Mouse (Mus musculus): ENCODE measurements around the gene Aip. TPM values are rescaled to one million over a fixed set of nuclear protein-coding genes. Genes with fewer than 3 reads are reported as not detected.
"Not testable (repeated sequence)": the region's sequence is repeated elsewhere in the genome, so short reads cannot be mapped to it uniquely, and the experiment has no call there.

The Aip gene
- polyA plus RNA-seq, 1 experiment from 2014 or later, result 83.2 TPM

- ATAC-seq (replicated peaks; ENCODE audit: low FRiP score, low read depth) (no peak), DNase-seq (ENCODE audit: low spot score) (no peak)
- Histone ChIP-seq H3K27ac (no peak overlapping the region), H3K9me3 (replicated peaks; ENCODE audit: low read length) (no peaks in the 10 kb centered on the region), H3K27me3 (ENCODE audit: insufficient read depth, low read length) (no peaks in the 10 kb centered on the region), H3K4me1 (replicated peaks; ENCODE audit: insufficient read depth, low read length) (peaks cover 3% of the 10 kb centered on the region; the same call in 1 of the 2 replicates), H3K4me2 (ENCODE audit: low read length) (no peak overlapping the region), H3K9ac (ENCODE audit: low read depth, low read length) (no peak overlapping the region), H3K36me3 (ENCODE audit: insufficient read depth, low read length) (no peaks in the 10 kb centered on the region), H3K4me3 (replicated peaks; ENCODE audit: low read depth, low read length) (no peak overlapping the region)
- WGBS, result 93% methylated on average over 1 of the region's 1 CpGs
- TF ChIP-seq CTCF (IDR thresholded peaks at IDR 0.05; ENCODE audit: low read depth), result no peak
These were observed 50.1 kb downstream of the Aip start for GRCm38 (mm10) chr19:4075531-4075930.

DNA sequence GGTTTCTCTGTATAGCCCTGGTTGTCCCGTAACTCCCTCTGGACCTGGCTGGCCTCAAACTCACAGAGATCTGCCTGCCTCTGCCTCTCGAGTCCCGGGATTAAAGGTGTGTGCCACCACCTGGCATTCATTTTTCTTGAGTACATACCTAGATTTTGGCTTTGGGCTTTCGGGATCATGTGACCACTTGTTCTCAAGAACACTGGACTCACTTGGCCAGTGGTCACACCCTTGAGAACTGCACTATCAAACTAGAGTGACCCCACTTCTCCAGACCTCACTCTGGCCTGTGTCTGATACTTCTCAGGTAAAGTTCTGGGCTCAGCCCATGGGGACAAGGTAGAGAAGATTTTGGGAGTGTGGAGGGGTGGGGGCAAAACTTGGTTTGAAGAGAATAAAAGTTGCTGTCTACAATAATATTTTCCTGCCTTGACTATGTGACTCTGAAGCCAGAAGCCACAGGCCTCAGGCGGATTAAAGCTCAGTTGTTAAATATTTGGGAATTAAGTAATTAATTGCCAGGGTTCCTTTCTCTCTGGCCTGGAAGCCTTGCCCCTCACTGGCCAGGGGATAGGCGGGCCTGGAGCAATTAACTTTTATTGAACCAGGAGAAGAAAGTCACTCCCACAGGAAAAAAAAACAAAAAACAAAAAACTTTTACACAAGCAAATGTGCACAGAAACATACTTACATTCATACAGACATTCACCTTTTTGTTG lies 52.8 kb downstream of the Aip start:
- H3K36me3 ChIP-seq (ENCODE audit: insufficient read depth, low read length), result no peaks in the 10 kb centered on the region
- no peak for TF ChIP-seq CTCF (IDR thresholded peaks at IDR 0.05; ENCODE audit: low read depth)
- no peak for ATAC-seq (replicated peaks; ENCODE audit: low FRiP score, low read depth)
- no peak overlapping the region for H3K27ac ChIP-seq
- no peaks in the 10 kb centered on the region for H3K27me3 ChIP-seq (ENCODE audit: insufficient read depth, low read length)
- H3K9ac ChIP-seq (ENCODE audit: low read depth, low read length), result no peak overlapping the region
- H3K4me2 ChIP-seq (ENCODE audit: low read length), result no peak overlapping the region
- H3K4me1 ChIP-seq (replicated peaks; ENCODE audit: insufficient read depth, low read length), result peaks cover 3% of the 10 kb centered on the region; the same call in 1 of the 2 replicates
- no peak for DNase-seq (ENCODE audit: low spot score)
- 68% methylated on average over 6 of the region's 6 CpGs for WGBS
- no peak overlapping the region for H3K4me3 ChIP-seq (replicated peaks; ENCODE audit: low read depth, low read length)
- H3K9me3 ChIP-seq (replicated peaks; ENCODE audit: low read length), result no peaks in the 10 kb centered on the region

DNA sequence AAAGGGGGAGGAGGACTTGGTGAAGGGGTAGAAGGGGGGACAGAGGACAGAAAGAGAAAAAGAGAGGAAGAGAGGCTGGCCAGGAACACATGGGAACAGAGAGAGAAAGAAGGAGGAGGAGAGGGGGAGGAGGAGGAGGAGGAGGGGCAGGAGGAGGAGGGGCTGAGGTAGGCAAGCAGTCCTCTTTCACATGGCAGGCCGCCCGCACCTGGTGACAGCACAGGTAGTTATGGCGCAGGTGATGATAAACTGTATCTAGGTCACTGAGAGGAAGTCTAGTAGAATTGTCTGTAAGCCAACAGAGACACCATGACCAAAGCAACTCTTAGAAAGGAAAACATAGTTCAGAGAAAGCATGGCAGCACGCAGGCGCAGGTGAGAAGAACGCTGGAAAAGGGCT lies 54.3 kb downstream of the Aip start:
- Histone ChIP-seq H3K27me3 (ENCODE audit: insufficient read depth, low read length) (no peaks in the 10 kb centered on the region), H3K9me3 (replicated peaks; ENCODE audit: low read length) (no peaks in the 10 kb centered on the region), H3K36me3 (ENCODE audit: insufficient read depth, low read length) (no peaks in the 10 kb centered on the region), H3K4me3 (replicated peaks; ENCODE audit: low read depth, low read length) (no peak overlapping the region), H3K27ac (no peak overlapping the region), H3K4me1 (replicated peaks; ENCODE audit: insufficient read depth, low read length) (peaks cover 3% of the 10 kb centered on the region; the same call in 1 of the 2 replicates), H3K9ac (ENCODE audit: low read depth, low read length) (no peak overlapping the region), H3K4me2 (ENCODE audit: low read length) (no peak overlapping the region)
- no peak for ATAC-seq (replicated peaks; ENCODE audit: low FRiP score, low read depth)
- WGBS, result 93% methylated on average over 6 of the region's 6 CpGs
- no peak for TF ChIP-seq CTCF (IDR thresholded peaks at IDR 0.05; ENCODE audit: low read depth)
- DNase-seq (ENCODE audit: low spot score), result no peak

DNA sequence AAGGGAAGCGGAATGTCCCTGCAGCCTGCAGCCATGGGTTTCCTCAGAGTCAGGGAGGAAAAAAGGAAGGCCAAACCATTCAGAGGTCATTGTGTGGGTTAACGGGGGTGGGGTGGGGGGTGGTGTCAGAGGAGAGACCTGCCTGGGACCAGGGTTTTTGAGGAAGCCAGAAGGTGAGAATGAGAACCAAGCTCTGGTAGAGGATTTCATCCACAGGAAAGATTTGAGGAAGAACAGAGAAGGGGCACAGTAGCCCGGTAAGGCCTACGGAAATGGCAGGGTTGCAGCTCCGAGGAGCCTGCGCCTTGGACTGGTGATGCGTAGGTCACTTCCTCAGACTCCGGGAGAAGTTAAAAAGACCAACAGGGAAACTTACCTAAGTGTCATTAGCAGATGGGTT lies 54.9 kb downstream of the Aip start:
- Histone ChIP-seq H3K4me3 (replicated peaks; ENCODE audit: low read depth, low read length) (no peak overlapping the region), H3K4me1 (replicated peaks; ENCODE audit: insufficient read depth, low read length) (peaks cover 3% of the 10 kb centered on the region; the same call in 1 of the 2 replicates), H3K27ac (no peak overlapping the region), H3K27me3 (ENCODE audit: insufficient read depth, low read length) (no peaks in the 10 kb centered on the region), H3K36me3 (ENCODE audit: insufficient read depth, low read length) (no peaks in the 10 kb centered on the region), H3K9me3 (replicated peaks; ENCODE audit: low read length) (no peaks in the 10 kb centered on the region), H3K9ac (ENCODE audit: low read depth, low read length) (no peak overlapping the region), H3K4me2 (ENCODE audit: low read length) (no peak overlapping the region)
- no peak for ATAC-seq (replicated peaks; ENCODE audit: low FRiP score, low read depth)
- TF ChIP-seq CTCF (IDR thresholded peaks at IDR 0.05; ENCODE audit: low read depth), result no peak
- DNase-seq (ENCODE audit: low spot score), result no peak
- 82% methylated on average over 8 of the region's 8 CpGs for WGBS

DNA sequence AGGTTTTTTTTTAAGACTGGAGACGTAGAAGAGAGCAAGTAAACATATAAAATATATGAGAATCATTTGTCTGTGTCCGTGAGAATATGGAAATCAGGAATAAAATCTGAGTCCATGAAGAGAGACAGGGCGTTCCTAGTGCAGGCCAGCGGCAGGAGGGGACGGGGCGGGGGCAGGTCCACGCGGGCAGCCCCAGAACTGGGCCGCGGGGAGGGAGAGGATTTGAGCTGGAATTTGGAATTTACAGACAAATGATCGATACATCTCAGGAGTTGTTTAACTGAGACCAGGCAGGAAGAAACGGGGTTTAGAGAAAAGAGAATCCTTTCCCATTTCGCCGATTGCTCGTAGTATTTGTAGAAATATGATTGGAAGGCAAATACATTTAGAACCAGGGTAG lies 55.3 kb downstream of the Aip start:
- Histone ChIP-seq H3K27me3 (ENCODE audit: insufficient read depth, low read length) (no peaks in the 10 kb centered on the region), H3K4me1 (replicated peaks; ENCODE audit: insufficient read depth, low read length) (peaks cover 3% of the 10 kb centered on the region; the same call in 1 of the 2 replicates), H3K36me3 (ENCODE audit: insufficient read depth, low read length) (no peaks in the 10 kb centered on the region), H3K9ac (ENCODE audit: low read depth, low read length) (no peak overlapping the region), H3K4me3 (replicated peaks; ENCODE audit: low read depth, low read length) (no peak overlapping the region), H3K9me3 (replicated peaks; ENCODE audit: low read length) (no peaks in the 10 kb centered on the region), H3K4me2 (ENCODE audit: low read length) (no peak overlapping the region), H3K27ac (no peak overlapping the region)
- DNase-seq (ENCODE audit: low spot score), result no peak
- no peak for ATAC-seq (replicated peaks; ENCODE audit: low FRiP score, low read depth)
- no peak for TF ChIP-seq CTCF (IDR thresholded peaks at IDR 0.05; ENCODE audit: low read depth)
- WGBS, result 80% methylated on average over 15 of the region's 15 CpGs

DNA sequence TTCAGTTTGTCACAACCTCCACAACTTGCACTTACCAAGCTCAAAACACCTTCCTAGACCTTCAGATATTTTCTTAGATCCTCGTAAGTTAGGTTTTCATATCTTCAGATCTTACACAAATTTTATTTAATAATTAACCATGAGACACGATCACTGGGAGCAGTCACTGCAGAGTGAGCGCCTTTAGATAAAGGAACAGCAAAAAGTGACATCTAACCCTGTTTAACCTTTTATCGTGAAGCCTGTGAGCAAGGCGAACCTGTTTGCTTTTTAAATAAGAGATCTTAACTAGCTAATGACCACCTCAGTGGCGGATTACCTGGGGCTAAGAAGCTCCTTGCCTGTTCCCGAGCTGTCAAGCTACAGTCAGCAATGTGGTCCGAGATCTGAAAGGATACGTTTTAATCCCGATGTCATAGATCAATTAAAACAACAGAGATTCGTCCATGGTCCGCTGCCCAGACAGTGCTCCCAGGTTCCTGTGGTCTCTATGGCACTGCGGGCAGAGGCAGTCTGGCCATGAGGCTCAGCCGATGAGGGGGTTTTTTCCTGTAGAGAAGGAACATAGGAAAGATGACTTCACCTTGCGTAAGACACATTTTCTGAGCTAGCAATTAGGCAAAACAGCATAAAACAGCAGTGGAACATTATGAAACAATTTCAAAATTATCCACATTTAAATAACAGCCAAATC lies 56.8 kb downstream of the Aip start:
- Histone ChIP-seq H3K36me3 (ENCODE audit: insufficient read depth, low read length) (no peaks in the 10 kb centered on the region), H3K4me3 (replicated peaks; ENCODE audit: low read depth, low read length) (no peak overlapping the region), H3K9me3 (replicated peaks; ENCODE audit: low read length) (no peaks in the 10 kb centered on the region), H3K4me1 (replicated peaks; ENCODE audit: insufficient read depth, low read length) (peaks cover 3% of the 10 kb centered on the region; the same call in 1 of the 2 replicates), H3K27me3 (ENCODE audit: insufficient read depth, low read length) (no peaks in the 10 kb centered on the region), H3K4me2 (ENCODE audit: low read length) (no peak overlapping the region), H3K9ac (ENCODE audit: low read depth, low read length) (no peak overlapping the region), H3K27ac (no peak overlapping the region)
- ATAC-seq (replicated peaks; ENCODE audit: low FRiP score, low read depth) (no peak), DNase-seq (ENCODE audit: low spot score) (no peak)
- 60% methylated on average over 15 of the region's 15 CpGs for WGBS
- no peak for TF ChIP-seq CTCF (IDR thresholded peaks at IDR 0.05; ENCODE audit: low read depth)

- H3K27me3 ChIP-seq (ENCODE audit: insufficient read depth, low read length); H3K9me3 ChIP-seq (replicated peaks; ENCODE audit: low read length); H3K4me3 ChIP-seq (replicated peaks; ENCODE audit: low read depth, low read length); H3K27ac ChIP-seq; ATAC-seq (replicated peaks; ENCODE audit: low FRiP score, low read depth); H3K4me1 ChIP-seq (replicated peaks; ENCODE audit: insufficient read depth, low read length); DNase-seq (ENCODE audit: low spot score); H3K4me2 ChIP-seq (ENCODE audit: low read length); H3K9ac ChIP-seq (ENCODE audit: low read depth, low read length); H3K36me3 ChIP-seq (ENCODE audit: insufficient read depth, low read length): not testable (repeated sequence)
- 79% methylated on average over 2 of the region's 2 CpGs for WGBS
These were observed 57.4 kb downstream of the Aip start for GRCm38 (mm10) chr19:4068242-4068641.

All from kidney, postnatal 0 days (tissue).